Mouse (Mus musculus): ENCODE results near the gene Alpk3. TPM values are rescaled to one million over a fixed set of nuclear protein-coding genes. Genes with fewer than 3 reads are reported as not detected.
A peak's percentile ranks its signal among the peaks of the same experiment; 100 is the strongest.

Alpk3 gene
- polyA plus RNA-seq, 1 experiment from 2014 or later = 0.11 TPM

GRCm38 (mm10) chr7:81075732-81076131 is 18.3 kb downstream of the Alpk3 start:
- Histone ChIP-seq H3K27me3 (replicated peaks) (no peaks in the 10 kb centered on the region; the same call in 1 of the 2 replicates), H3K4me2 (no peak overlapping the region), H3K9me3 (replicated peaks) (no peaks in the 10 kb centered on the region), H3K9ac (no peak overlapping the region), H3K36me3 (no peaks in the 10 kb centered on the region), H3K27ac (no peak overlapping the region), H3K4me1 (peaks cover 18% of the 10 kb centered on the region), H3K4me3 (no peak overlapping the region)
- WGBS (ENCODE audit: insufficient replicate concordance) = 59% methylated on average over 5 of the region's 5 CpGs
- 0 out of 2 replicates have a peak, but pooled peaks have one; percentile 24 for ATAC-seq

DNA sequence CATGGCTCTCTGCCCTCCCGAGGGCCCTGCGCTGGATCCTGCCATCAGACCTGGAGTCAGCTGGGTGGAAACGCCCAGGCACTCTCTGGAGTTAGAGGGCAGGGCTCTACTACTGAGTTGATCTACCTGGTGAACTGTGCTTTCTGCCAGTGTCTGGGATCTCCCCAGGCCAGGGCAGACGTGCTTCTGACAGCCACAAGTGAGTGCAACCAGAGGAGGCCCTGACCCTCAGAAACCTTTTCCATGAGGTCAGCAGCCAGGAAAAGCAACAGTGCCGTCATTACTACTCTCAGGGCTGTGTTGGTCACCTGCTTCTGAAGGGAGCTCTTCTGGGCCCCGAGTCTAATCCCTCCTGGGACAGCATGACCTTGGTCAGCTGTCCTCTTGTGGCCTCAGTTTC is 19.6 kb downstream of the Alpk3 start:
- no peaks in the 10 kb centered on the region; the same call in 1 of the 2 replicates for H3K27me3 ChIP-seq (replicated peaks)
- no peak overlapping the region for H3K9ac ChIP-seq
- no peak overlapping the region for H3K4me3 ChIP-seq
- H3K27ac ChIP-seq = no peak overlapping the region
- WGBS (ENCODE audit: insufficient replicate concordance) = 68% methylated on average over 6 of the region's 6 CpGs
- H3K4me2 ChIP-seq = no peak overlapping the region
- no peak for ATAC-seq
- peaks cover 18% of the 10 kb centered on the region for H3K4me1 ChIP-seq
- no peaks in the 10 kb centered on the region for H3K36me3 ChIP-seq
- H3K9me3 ChIP-seq (replicated peaks) = no peaks in the 10 kb centered on the region

GRCm38 (mm10) chr7:81078740-81079139 is 21.3 kb downstream of the Alpk3 start:
- Histone ChIP-seq H3K27ac (no peak overlapping the region), H3K27me3 (replicated peaks) (no peaks in the 10 kb centered on the region; the same call in 1 of the 2 replicates), H3K4me2 (no peak overlapping the region), H3K36me3 (no peaks in the 10 kb centered on the region), H3K4me1 (peaks cover 18% of the 10 kb centered on the region), H3K4me3 (no peak overlapping the region), H3K9me3 (replicated peaks) (no peaks in the 10 kb centered on the region), H3K9ac (no peak overlapping the region)
- no peak for ATAC-seq
- 76% methylated on average over 6 of the region's 6 CpGs for WGBS (ENCODE audit: insufficient replicate concordance)

- H3K36me3 ChIP-seq = no peaks in the 10 kb centered on the region
- ATAC-seq = 0 out of 2 replicates have a peak, but pooled peaks have one; percentile 37
- H3K9me3 ChIP-seq (replicated peaks) = no peaks in the 10 kb centered on the region
- H3K4me2 ChIP-seq = no peak overlapping the region
- H3K27me3 ChIP-seq (replicated peaks) = no peaks in the 10 kb centered on the region
- H3K4me1 ChIP-seq = peaks cover 8% of the 10 kb centered on the region
- H3K4me3 ChIP-seq = no peak overlapping the region
- no peak overlapping the region for H3K9ac ChIP-seq
- 55% methylated on average over 18 of the region's 18 CpGs for WGBS (ENCODE audit: insufficient replicate concordance)
- H3K27ac ChIP-seq = no peak overlapping the region
Observed at GRCm38 (mm10) chr7:81093420-81093965, 36.1 kb downstream of the Alpk3 start.

DNA sequence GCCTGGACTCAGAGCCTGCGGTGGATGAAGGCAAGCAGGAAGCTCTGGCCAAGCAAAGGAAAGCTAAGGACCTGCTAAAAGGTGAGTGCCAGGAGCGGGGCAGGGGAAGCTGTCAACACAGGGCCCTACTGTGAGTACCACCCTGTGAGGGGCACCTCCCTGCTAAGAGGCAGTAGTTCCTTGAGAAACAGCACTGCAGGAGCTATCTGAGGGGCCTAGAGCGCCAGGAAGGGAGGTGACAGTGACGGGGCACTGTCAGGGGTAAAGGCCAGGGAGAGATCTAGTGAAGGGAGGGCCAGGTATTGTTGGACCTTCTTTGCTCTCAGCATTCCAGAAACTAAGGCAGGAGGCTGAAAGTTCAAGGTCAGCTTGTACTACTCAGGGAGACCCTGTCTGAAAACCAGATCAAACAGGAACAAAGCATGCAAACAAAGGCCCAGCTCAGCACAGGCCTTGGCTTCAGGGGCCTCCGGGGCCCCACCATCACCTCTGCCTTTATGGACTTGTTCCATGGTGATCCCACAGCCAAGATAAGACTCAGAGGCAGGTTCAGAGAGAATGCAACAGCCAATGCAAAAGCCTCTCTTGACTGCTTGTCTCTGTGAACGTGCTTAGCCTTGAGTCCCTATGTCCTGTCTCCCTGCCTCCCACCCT is 36.8 kb downstream of the Alpk3 start:
- Histone ChIP-seq H3K27me3 (replicated peaks) (no peaks in the 10 kb centered on the region), H3K9me3 (replicated peaks) (no peaks in the 10 kb centered on the region), H3K27ac (no peak overlapping the region), H3K36me3 (no peaks in the 10 kb centered on the region), H3K4me2 (no peak overlapping the region), H3K4me3 (no peak overlapping the region), H3K4me1 (peaks cover 8% of the 10 kb centered on the region), H3K9ac (no peak overlapping the region)
- WGBS (ENCODE audit: insufficient replicate concordance) = 60% methylated on average over 6 of the region's 6 CpGs
- no peak for ATAC-seq

DNA sequence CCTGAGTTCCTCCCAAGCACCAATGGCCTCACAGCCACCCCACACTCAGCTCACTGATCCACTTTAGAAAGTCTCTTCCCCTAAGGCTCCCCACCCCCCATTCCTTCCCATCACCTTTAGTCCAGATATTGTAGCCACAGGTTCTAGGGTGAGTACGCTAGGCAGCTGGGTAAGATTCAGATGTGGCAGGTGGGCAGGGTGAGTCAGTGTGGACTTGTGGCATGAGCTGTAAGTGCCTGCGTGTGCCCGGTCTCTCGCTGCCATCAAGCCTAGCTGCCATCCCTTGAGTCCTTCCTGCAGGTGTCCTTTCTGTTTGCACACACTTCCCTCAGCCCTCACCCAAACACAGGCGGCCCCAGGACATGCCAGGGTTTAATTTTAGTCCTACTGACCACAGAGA is 42.9 kb downstream of the Alpk3 start:
- Histone ChIP-seq H3K4me3 (no peak overlapping the region), H3K9me3 (replicated peaks) (no peaks in the 10 kb centered on the region), H3K4me2 (no peak overlapping the region), H3K36me3 (no peaks in the 10 kb centered on the region), H3K27ac (no peak overlapping the region), H3K9ac (no peak overlapping the region), H3K27me3 (replicated peaks) (no peaks in the 10 kb centered on the region), H3K4me1 (no peaks in the 10 kb centered on the region)
- no peak for ATAC-seq
- WGBS (ENCODE audit: insufficient replicate concordance) = 64% methylated on average over 5 of the region's 5 CpGs

GRCm38 (mm10) chr7:81102854-81103253 is 45.5 kb downstream of the Alpk3 start:
- peak; percentile 49; the same call in 1 of the 2 replicates for ATAC-seq
- WGBS (ENCODE audit: insufficient replicate concordance) = 56% methylated on average over 7 of the region's 7 CpGs

GRCm38 (mm10) chr7:81105525-81105924 is 48.1 kb downstream of the Alpk3 start:
- peaks cover 10% of the 10 kb centered on the region; the same call in 1 of the 2 replicates for H3K4me1 ChIP-seq
- no peaks in the 10 kb centered on the region for H3K36me3 ChIP-seq
- ATAC-seq = no peak
- H3K27ac ChIP-seq = no peak overlapping the region
- 60% methylated on average over 4 of the region's 4 CpGs for WGBS (ENCODE audit: insufficient replicate concordance)
- H3K9ac ChIP-seq = no peak overlapping the region
- no peak overlapping the region for H3K4me2 ChIP-seq
- no peaks in the 10 kb centered on the region for H3K9me3 ChIP-seq (replicated peaks)
- no peak overlapping the region for H3K4me3 ChIP-seq
- no peaks in the 10 kb centered on the region for H3K27me3 ChIP-seq (replicated peaks)

More at GRCm38 (mm10) chr7:81102854-81103253, 45.5 kb downstream of the Alpk3 start:
- no peak overlapping the region for H3K4me2 ChIP-seq
- H3K27ac ChIP-seq = no peak overlapping the region
- H3K9me3 ChIP-seq (replicated peaks) = no peaks in the 10 kb centered on the region
- no peaks in the 10 kb centered on the region for H3K36me3 ChIP-seq
- H3K4me3 ChIP-seq = no peak overlapping the region
- H3K4me1 ChIP-seq = no peaks in the 10 kb centered on the region
- H3K27me3 ChIP-seq (replicated peaks) = no peaks in the 10 kb centered on the region
- H3K9ac ChIP-seq = no peak overlapping the region

- Histone ChIP-seq H3K4me1 (peaks cover 10% of the 10 kb centered on the region; the same call in 1 of the 2 replicates), H3K9ac (no peak overlapping the region), H3K27ac (no peak overlapping the region), H3K36me3 (no peaks in the 10 kb centered on the region), H3K27me3 (replicated peaks) (no peaks in the 10 kb centered on the region), H3K4me3 (no peak overlapping the region), H3K4me2 (no peak overlapping the region), H3K9me3 (replicated peaks) (no peaks in the 10 kb centered on the region)
- 76% methylated on average over 5 of the region's 5 CpGs for WGBS (ENCODE audit: insufficient replicate concordance)
- ATAC-seq = no peak
Observed at GRCm38 (mm10) chr7:81108226-81108625, 50.8 kb downstream of the Alpk3 start.

GRCm38 (mm10) chr7:81109717-81110651 is 52.6 kb downstream of the Alpk3 start:
- H3K27ac ChIP-seq = no peak overlapping the region
- H3K4me3 ChIP-seq = no peak overlapping the region
- H3K36me3 ChIP-seq = no peaks in the 10 kb centered on the region
- 44% methylated on average over 9 of the region's 9 CpGs for WGBS (ENCODE audit: insufficient replicate concordance)
- no peak for ATAC-seq
- H3K4me2 ChIP-seq = no peak overlapping the region
- H3K9me3 ChIP-seq (replicated peaks) = no peaks in the 10 kb centered on the region
- H3K27me3 ChIP-seq (replicated peaks) = 0 out of 2 replicates have a peak, but pooled peaks cover 6% of the 10 kb centered on the region
- H3K4me1 ChIP-seq = peaks cover 10% of the 10 kb centered on the region; the same call in 1 of the 2 replicates
- H3K9ac ChIP-seq = no peak overlapping the region

DNA sequence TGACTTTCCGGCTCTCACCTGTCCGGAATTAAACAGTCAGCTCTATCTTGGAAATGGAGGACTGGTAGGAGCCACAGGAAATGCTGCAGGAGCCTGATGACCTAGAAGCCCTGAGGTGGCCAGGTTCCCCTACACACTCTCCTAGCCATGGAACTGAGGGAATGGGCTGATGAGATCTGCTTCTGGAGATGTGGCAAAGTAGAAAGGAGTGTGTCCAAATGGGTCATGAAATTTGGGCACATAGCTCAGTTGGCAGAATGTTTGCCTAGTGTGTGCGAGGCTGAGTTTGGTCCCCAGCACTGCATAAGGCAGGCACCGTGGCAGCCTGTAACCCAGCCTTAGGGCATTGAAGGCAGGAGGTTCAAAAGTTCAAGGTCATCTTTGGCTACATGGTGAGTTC is 53.4 kb downstream of the Alpk3 start:
- H3K4me3 ChIP-seq = no peak overlapping the region
- WGBS (ENCODE audit: insufficient replicate concordance) = 75% methylated on average over 4 of the region's 4 CpGs
- H3K4me1 ChIP-seq = peaks cover 10% of the 10 kb centered on the region; the same call in 1 of the 2 replicates
- 0 out of 2 replicates have a peak, but pooled peaks cover 6% of the 10 kb centered on the region for H3K27me3 ChIP-seq (replicated peaks)
- ATAC-seq = no peak
- H3K36me3 ChIP-seq = no peaks in the 10 kb centered on the region
- H3K9me3 ChIP-seq (replicated peaks) = no peaks in the 10 kb centered on the region
- H3K27ac ChIP-seq = no peak overlapping the region
- H3K4me2 ChIP-seq = no peak overlapping the region
- no peak overlapping the region for H3K9ac ChIP-seq

DNA sequence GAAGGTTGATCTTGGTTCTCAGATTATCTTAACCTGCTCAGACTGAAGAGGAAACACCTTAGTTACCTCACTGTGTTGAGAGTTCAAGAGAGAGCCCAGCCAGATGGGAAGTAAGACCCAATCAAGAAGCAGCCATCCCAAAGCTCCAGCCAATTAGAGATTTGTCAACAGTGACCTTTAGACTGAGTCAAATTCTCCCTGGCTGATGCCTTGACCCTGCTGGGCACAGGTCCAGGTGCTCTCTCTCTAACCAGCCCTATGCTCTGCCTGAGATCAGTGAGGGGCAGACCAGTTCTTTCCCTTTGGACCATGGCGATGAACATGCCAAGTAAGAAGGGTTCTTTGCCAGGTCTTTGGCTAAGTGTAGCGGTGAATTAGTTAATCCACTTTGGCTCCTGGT is 54.3 kb downstream of the Alpk3 start:
- 68% methylated on average over 2 of the region's 2 CpGs for WGBS (ENCODE audit: insufficient replicate concordance)
- ATAC-seq = no peak
- Histone ChIP-seq H3K4me3 (no peak overlapping the region), H3K9me3 (replicated peaks) (no peaks in the 10 kb centered on the region), H3K9ac (no peak overlapping the region), H3K36me3 (no peaks in the 10 kb centered on the region), H3K4me1 (peaks cover 10% of the 10 kb centered on the region; the same call in 1 of the 2 replicates), H3K4me2 (no peak overlapping the region), H3K27ac (no peak overlapping the region), H3K27me3 (replicated peaks) (0 out of 2 replicates have a peak, but pooled peaks cover 11% of the 10 kb centered on the region)

Data from liver, embryonic 12.5 days (tissue).